Mouse (Mus musculus) fibroblast of lung, adult 2 months (primary cell): ENCODE measurements at regions not wholly inside any gene's neighbourhood (a gene's known extent, or its start where the extent isn't known, plus 50 kb on each side); places are given as distances from the start of the nearest gene placed in this dataset.
A peak's percentile ranks its signal among the peaks of the same experiment; 100 is the strongest.

Experiments
- DNase-seq: peaks from one replicate; pipeline ENCODE4 v3.0.0-alpha.2; 2011; ENCODE audit warnings: low read depth

DNA sequence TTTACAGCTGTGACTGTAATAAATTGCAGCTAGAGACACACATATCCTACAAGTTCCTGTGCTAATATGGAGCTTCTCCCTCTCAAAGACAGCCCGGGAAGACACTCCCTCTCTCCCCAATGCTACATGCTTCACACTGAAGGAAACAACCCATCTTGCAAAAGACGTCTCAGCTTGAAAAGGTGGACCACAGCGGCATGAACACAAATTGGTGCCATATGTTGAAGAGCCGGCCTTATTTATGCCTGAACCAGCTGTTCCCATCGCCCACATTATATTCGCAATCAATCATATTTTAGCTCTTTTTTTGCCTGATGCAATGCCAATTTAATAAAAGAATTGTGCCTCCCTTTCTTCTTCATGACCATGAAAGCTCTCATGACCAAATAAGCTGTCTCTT is 135.8 kb upstream of the Mast4 start:
- DNase-seq = no peak

DNA sequence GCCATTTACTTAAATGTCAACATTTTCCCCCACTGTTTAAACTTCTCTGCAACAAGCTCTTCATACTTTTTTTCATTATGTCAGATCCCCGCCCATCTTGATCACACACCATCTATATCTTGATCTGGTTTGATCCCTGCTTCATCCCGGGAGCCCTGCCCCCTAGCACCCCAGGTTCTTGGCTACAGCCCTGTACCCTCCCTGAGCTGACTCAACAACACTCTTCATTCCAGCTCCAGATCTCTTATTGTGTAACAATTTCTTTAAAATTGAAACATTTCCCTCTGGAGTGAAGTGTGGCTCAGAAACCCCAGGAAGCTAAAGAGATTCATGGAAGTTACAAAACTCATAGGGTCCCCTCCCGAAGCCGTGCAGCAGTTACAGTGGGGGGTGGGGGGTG is 126.2 kb upstream of the Mast4 start:
- DNase-seq = no peak

DNA sequence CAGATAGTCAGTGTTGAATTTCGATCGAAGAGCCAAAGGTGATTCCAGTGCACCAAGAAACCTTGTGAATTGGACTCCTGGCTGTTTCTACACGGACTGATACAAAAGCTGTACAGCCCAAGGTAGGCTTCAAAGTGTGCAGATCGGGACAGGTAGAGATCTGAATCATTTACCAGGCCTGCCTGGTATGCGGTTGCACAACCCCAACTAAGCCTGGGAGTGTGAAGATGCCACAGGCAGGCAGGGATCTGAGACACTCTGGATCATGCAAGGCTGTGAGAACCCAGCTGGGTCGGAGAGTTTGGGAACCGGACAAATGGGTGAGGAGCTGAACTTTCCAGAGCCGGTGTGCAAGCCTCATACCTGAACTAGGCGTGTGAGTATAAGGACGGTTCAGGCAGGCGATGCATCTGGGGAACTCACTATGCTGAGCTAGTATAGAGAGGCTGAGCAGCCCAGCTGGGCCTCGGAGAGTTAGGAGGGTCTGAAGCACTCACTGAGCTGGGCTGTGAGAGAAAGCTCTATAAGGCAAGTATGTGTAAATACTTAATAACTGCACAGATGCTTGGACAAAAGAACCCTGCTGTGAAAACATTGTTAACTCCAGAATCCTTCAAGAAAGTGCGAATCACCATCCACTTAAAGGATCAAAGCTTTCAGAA is 125.3 kb upstream of the Mast4 start:
- DNase-seq = no peak

DNA sequence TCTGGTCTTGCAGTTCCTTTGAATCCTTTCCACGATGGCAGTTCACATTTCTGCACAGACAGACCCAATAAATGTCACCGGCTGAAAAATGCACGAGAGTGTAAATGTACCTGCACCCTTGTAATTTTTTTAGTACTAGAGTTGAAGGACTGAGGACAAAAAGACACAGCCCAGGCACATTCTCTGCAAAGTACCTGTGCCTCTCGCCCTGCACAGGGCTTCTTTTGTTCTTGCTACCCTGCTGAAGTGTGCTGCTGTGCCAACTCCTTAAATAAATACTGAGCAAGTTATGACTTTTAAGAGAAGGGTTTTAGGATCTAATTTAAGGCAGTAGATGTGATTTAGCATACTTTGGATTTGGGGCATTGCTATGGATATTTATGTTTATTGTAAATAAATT is 118.5 kb upstream of the Mast4 start:
- no peak for DNase-seq

DNA sequence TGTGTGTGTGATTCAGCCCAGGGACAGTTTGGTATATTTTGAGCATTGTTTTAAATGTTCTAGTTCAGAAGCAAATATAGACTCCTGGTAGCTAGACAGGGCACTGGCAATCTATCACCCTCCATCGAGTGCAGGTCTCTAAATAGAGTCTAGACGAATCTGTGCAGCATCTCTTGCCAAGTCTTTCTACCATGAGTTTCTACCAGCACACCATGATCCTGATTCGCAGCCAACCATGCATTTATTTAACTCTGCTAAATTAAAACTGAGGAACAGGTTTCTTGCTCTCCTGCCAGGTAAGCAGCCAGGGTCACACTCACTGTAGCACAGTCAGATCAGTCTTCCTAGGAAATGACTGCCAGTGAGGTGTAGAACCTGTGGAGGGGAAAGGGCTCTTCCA is 96.3 kb upstream of the Mast4 start:
- DNase-seq = no peak

DNA sequence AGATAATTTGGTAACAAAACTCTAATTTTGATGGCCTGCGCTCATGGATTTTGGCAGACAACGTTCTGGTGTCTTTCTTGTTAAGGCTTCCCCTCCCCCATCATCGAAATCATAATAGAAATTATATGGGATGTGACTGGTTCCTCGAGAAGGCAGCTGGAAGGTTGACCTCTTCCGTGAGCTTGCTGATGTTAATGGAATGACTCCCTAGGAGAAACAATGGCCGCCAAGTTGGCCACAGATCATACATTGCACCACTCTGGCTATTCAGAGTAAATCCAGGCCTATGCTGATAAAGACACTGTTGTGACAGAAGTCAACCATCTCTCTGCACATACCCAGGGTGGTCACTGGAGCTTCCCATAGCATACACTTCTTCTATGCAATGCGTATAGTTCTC is 89.7 kb upstream of the Mast4 start:
- DNase-seq = no peak

DNA sequence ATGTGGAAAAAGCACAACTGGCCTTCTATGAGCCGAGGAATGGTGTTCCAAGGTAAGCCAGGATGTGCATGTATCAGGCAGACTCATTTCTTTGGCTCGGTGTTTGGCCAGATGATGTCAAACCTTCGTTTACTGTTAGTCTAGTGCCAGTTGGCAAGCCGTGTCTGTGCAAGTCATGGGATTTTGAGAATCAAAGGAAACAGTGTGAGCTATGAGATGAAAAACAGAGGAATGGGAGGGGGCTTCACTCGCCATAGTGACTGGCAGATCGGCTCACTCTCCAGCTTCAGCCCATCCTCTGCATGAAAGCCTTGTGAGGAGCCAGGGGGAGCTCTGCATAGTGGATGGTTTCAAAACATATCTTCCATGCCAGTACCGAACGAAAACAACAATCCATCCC is 89.1 kb upstream of the Mast4 start:
- peak; percentile 40 for DNase-seq

DNA sequence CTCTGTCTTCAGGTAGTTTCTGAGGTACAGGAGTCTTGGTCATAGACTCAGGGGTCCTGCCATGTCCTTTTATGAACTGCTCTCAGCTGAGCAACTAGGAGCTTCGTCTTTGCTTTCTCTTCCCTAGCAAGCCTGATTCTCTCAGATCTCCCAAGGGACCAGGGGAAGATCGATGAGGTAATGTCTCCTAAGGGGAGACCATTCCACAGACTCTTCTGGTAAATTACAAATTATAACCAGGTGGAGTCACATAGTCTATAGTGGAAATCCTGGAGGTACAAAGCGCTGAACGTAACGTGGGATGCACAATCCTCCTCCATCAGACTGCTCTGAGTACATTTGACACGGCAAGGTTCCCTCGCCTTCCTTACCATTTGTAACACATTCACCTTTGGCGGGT is 88.7 kb upstream of the Mast4 start:
- DNase-seq = no peak

DNA sequence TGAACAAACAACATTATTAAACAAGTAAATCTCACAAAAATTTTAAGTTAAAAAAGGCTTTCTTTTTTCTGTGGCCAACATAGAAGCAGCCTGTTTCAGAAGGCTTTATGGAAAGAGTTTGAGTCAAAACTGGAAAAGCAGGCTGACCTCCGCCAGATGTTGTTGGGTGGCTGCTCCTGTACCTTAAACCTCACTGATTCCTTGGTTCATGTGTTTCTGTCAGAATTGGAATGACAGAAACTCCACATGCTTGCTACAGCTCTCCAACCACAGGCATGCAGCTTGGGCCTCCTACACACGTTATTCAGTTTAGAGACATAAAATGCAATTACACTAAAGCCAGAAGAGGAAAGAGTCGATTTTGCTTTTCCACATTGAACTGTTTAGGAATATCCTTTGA is 84.8 kb upstream of the Mast4 start:
- peak; percentile 54 for DNase-seq

DNA sequence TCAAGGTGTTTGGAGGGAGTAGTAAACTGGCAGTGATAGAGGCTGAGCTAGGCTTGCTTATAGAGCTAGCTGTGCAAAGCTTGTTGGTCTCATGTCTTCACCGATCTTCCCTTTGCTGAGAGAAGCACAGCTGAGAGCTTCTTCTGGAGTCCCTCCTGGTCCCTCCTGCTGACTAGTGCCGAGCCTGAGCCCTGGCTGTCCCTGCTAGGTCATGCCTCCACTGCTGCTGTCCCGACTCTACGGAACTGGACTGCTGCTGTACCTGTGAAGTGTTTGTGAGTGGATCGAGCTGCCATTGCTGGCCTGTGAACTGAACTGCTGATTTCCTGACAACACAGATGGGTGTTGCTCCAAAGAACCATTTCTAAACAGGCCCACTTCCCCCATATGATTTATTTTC is 83.0 kb upstream of the Mast4 start:
- no peak for DNase-seq

DNA sequence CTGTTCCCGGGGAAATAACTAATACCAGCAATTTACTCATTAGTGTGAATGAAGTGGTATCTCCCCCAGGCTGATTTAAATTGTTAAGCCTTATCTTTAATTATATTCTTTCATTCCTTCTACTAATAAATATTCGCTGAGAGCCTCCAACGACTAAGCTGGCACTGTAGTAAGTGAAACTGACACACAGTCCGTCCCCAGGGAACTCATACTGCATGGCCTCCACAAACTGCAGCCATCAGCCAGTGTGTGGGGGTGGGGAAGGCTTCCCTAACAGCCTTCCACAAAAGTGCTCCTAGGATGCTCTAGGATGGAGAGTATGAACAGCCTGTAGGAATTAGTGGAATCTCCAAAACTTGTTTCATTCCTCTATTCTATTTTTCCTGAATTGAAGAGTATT is 81.0 kb upstream of the Mast4 start:
- no peak for DNase-seq

DNA sequence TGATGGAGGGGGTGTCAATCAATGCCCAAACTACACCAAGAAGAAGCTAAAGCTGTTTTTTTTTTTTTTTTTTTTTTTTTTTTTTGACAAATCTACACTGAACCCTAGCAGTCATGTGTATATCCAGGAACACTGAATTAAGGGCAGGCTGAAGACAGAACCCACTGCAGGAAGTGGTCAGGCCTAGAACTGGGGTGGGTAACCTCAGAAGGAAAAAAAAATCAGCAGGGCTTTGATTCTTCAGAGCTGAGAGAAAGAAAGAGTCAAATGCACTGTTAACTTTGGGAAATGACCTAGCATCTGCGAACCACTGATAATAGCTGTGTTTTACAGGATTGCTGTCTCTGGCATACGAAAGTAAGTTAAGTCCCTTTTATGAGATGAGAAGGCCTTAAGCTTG is 78.3 kb upstream of the Mast4 start:
- no peak for DNase-seq

DNA sequence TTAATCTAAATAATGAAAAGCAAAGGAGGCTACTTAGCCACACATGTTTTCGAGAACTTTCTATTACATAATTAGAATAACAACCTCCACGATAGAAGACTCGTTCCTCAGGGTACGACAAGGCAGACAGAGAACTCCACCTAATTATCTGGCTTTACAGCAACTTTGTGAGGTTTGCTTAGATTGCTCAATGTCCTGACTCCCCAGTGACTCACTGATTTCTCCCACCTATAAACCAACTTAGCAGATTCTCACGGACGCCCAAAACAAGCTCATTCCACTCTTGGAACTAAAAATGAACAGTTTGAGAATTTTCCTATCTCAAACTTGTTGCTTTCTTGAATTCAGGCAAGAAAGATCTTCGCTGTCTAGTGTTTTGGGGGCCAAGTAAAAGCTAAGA is 75.0 kb upstream of the Mast4 start:
- peak; percentile 89 for DNase-seq

DNA sequence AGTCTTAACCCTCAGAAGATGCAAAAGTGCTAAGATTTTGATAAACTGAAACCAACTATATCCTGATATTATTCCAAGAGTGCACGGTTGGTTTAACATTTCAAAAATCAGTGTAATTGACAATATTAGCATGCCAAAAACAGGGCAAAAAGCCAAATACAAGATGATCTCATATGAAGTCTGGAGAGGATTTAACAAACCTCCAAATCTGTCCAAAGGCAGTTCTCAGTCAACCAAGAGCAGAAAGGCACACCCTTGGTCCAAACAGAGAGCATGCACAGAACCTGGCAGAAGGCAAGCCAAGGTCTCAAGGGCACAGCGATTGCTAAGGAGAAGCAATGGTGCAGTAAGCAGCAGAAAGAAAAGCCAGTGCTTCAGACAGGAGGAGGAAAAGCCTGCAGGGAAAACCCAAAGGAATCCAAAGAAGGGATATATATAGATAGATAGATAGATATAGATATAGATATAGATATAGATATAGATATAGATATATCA is 62.3 kb upstream of the Mast4 start:
- DNase-seq = no peak

DNA sequence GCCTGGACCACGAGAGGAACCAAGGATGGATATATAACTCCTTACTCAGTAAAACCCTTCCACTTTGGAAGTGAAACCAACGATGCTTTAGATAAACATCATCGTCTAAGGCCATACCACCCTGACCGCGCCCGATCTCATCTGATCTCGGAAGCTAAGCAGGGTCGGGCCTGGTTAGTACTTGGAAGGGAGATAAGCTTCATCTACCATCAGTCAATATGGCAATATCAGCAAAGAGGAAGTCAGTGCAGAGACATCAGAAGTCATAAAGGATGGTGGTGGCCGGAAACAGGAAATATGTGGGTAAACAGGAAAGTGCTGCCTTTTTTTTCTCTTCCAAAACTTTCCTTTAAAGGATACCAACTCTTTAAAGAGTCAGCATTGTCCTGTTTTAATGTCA is 61.8 kb upstream of the Mast4 start:
- DNase-seq = no peak

DNA sequence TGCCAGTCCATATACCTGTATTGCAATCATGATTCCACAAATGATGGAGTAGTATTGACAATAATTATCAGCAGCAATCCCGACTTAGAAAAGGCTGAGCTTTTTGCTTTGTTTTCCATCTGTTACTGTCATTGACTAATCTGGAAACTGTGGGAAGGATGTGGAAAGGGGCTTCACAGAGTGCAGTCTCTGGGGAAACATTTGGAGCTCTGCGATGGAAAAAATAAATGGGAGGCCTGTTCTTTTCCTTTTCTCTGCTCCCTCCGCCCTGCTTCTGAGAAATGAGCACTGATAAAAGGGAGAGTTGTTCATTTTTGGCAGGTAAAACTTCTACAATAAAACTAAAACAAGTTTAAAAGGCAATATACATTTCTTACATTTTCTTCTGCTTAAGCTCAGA is 58.3 kb upstream of the Mast4 start:
- no peak for DNase-seq

DNA sequence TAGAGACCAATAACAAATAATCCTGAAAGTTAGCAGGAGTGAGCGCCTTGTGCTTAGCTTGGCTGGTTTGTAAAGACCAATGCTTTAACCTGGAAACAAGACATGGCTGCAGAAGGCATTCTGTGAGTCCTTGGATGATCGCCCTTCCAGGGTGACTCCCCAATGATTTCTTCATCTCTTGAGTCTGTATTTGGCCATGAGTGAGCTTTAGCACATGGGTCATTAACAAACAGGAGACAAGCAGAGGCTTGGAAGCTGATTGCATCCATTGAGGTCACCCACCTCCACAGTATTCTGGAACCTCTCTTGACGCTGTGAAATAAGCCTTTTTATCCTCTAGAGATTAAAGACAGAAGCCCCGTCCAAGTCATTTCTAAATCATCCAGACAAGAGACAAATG is 57.1 kb upstream of the Mast4 start:
- no peak for DNase-seq

DNA sequence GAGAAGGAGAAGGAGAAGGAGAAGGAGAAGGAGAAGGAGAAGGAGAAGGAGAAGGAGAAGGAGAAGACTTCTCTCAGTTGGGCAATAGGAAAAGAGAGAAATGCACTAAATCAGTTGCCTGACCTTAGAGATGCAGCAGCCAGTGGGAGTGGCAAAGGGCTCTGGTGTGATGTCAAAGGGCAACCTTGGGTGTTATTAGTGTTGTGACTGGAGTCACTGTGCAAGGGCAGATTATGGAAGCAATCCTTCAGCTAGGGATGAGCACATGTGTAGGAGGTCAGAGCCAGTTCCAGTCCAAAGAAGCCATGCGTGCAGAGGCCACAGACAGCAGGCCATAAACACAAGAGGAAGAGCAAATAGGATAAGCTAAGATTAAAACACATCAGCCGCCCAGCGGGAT is 56.7 kb upstream of the Mast4 start:
- DNase-seq = no peak

DNA sequence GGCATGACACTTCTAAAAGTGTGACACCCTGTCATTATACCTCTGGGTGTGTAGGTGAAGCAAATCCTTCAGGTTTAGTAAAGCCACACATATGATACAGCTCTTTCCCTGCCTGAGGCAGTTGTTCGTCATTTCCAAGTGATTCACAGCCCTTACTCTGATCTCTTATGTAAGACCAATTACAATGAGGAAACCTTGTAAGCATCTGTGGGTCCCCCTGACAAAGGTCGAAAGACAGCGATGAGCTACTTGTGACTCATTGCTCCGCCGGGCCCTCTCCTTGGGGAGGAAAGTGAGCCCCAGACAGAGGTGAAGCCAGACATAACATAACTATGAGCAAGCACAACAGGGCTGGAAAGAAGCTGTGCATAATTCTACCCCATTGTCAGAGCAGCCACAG is 52.7 kb upstream of the Mast4 start:
- DNase-seq = peak; percentile 40
